Mouse (Mus musculus) bone marrow macrophage, adult 2 months (primary cell): Measurements from ENCODE around the gene Rnf225.

Experiments
- CTCF ChIP-seq: IDR thresholded peaks from 2 replicates; pipeline ENCODE4 v1.5.1; 2012; ENCODE audit warnings: low read depth, mild to moderate bottlenecking, low read length, moderate library complexity
- POLR2A ChIP-seq: IDR thresholded peaks from 2 replicates; pipeline ENCODE4 v1.6.1; 2012; ENCODE audit warnings: mild to moderate bottlenecking, low read depth, low read length, borderline replicate concordance

DNA sequence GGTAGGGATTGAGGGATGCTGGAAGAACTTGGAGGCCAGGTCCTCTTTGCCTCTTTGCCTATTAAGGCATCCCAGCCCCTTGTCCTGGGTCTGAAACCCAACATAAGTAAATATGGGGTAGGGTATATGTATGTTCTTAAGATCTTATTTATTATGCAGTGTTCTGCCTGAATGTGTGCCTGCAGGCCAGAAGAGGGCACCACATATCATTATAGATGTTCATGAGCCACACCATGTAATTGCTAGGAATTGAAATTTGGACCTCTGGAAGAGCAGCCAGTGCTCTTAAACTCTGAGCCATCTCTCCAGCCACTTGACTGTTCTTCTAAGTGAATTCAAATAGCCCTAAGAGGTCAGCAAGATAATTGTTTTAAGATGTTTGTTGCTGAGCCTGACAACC lies 13.7 kb upstream of the Rnf225 start:
- TF ChIP-seq POLR2A (no peak), CTCF (no peak)
